Mouse (Mus musculus): ENCODE measurements around the gene Gm609.

Gm609 gene

DNA sequence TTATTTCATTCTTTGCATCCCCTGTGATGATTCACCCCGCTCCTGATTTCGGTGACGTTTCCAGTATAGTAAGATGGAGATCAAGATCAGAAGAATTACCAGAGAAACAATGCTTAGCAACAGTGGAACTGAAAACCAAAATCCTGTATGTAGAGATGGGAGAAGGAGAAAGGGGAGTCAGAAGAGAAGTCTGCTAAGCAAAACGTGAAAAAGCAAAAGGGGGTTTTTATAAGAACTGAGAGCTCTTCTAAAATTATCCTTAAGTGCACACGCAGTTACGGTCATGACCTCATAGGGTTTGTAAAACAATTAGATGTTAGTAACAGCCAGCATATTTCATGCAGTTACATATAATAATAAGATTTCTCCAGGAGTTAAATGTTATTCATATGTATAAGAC lies 100.5 kb downstream of the Gm609 start:
- DNase-seq (ENCODE audit: low spot score in 2 of 2): no peak

DNA sequence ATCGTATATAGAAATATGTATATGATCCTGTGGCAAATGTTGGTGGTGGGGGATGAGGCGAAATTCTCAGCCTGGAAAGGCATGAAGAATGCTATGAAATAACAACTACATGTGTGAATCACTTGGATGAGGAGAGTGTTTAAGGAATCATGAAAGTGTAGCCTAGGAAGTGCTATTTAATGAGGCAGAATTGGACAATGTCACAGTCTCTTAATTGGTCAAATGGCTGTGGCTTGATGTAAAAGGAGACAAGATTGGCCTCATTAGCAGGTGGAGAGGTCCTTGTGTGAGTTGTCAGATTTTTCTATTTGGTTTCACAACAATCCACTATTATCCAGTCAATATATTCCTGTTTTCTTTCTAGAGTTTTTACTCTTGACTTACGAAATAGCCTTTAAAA lies 101.1 kb downstream of the Gm609 start:
- DNase-seq (ENCODE audit: low spot score in 2 of 2): no peak

DNA sequence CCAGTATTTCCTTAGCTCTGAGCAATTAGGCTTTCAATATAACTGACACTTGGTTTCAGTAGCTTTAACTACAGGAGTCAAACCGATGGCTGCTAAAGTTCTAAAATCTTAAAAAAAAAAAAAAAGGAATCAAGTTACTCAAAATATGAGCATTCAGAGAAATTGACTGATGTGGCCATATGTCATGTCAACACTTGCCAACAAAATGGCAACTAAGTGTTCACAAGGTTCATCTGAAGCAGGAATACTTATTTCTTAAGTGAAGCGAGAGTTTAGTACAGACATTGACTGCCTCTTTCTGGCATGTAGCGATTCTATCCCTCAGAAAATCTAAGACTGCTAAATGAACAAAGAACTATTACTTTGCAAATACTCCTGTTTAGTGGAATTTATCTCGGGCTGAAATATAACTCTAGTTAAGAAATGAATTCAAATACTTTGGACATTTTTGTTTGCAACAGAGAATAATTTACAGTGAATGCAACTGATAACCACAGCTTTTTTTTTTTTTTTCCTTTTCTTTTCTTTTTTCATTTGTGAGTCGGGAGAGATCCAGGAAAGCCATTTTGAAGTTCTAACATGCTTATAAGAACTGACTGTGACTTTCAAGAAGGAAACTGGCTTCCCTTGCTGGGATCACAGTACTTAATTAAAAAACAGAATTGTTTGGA lies 102.3 kb downstream of the Gm609 start:
- DNase-seq (ENCODE audit: low spot score in 2 of 2): no peak

DNA sequence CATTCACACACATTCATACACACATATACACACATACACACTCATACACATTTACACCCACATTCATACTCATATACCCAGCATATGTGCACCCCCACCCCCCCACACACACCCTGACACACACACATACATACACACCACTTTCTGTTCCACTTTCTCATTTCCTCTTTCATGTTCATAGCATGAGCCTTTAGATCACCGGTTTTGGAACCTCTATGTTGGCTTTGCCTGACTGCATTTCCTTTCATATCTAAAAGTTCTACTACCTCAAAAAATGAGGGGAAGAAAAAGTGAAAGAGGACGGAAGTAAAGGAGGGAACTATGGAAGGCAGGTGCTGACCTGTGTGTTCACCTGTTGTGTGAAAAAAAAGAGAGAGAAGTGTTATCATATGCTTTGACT lies 102.9 kb downstream of the Gm609 start:
- DNase-seq (ENCODE audit: low spot score in 2 of 2): no peak

DNA sequence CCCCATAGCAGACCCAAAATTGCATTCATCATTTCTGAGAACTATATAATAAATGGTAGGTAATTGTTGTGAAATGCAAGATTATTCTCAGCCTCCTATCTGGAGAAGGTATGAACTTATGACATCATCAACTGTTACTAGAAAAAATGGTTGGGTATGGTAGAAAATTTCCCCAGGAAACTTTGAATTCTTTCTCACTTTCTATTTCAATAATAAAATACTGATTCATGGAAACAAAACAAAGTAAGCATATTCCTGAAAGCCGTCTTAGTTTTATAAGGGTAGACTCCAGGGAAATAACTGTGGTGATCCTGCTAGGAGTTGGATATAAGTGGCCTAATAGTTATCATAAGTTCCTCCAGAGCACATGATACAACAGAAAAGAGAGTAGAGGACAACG lies 103.7 kb downstream of the Gm609 start:
- DNase-seq (ENCODE audit: low spot score in 2 of 2): no peak

DNA sequence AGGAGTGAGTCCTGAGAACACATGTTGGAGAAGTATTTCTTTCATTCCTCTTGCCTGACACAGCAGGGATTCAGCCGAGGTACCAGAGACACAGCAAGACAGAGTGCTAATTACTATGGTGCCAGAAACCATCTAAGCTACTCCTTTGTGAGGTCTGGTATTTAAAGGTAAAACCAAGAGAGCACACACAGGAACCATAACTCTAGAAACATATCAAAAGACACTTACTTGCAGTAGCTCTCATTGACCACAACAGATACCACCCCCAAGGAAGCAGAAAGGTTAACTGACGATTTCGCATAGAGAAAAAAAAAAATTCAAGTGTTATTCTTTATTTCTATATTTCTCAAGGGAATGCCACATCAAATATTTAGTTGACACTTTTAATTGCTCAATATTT lies 111.0 kb downstream of the Gm609 start:
- no peak for DNase-seq (ENCODE audit: low spot score in 2 of 2)

DNA sequence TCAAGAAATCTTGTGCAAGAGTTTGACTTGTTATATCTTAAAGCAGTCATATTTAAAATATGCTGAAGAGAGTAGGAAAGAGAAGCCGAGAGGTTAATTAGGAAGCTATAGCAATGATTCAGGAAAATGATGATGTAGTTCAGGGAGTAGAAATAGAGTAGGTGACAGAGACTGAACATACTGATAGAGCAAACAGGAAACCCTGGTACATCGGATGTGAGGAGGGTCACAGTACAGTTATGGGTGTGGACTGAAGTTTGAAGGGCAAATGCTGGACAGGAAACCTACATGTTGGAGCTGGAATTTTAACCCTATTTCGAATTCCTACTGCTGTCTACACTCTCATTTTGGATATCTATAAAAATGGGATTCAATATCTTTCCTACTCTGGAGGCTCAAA lies 113.8 kb downstream of the Gm609 start:
- no peak for DNase-seq (ENCODE audit: low spot score in 2 of 2)

DNA sequence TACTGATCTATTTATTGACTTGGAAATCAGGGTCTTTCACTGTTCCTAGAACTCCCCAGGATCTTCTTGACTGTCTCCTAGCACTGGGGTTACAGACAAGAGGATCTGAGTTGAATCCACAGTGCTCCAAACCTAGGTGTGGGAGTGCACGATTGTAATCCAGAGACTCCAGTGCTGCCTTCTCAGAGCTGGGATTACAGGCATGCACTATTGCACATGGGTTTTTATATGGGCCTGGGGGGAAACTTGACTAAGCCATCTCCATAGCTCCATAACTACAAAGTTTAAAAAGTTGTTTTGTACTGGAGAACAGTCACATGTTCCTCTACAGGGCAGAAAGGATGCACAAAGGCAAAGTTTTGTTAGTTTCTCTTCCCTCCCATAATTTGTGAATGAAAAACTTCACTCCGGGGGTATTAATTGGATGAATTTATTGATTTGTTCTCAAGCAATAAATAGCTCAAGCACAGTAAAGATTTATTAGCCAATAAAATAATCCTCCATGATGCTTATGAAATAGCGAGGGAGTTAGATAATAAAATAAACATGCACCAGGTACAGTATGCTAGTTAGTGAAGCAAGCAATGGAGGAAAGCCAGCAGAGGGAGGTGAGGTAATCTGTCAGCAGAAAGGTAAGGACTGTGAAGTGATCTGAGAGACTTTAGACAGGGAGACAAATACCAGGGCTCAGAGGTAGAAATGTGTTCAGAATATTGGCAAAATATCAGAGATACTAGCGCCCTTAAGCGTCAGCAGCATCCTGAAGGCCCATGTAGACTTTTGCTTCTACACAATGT lies 114.4 kb downstream of the Gm609 start:
- no peak for DNase-seq (ENCODE audit: low spot score in 2 of 2)

DNA sequence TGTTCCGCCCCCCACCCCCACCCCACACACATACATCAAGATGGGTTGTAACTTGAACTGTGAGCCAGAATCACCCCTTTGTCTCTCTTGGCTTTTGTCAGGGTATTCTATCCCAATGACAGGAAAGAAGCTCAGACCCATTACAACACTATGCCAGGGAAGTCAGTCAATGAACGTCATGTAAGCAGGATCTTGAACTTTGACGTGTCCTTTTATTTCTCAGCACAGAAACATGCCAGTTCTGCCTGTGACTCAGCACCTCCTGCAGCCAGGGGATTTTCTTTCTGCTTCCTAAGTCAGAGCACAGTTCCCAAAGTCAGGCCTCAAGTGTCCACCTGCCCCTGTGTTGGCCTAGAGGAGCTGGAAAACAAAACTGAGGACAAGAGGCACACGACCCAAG lies 115.4 kb downstream of the Gm609 start:
- no peak for DNase-seq (ENCODE audit: low spot score in 2 of 2)

DNA sequence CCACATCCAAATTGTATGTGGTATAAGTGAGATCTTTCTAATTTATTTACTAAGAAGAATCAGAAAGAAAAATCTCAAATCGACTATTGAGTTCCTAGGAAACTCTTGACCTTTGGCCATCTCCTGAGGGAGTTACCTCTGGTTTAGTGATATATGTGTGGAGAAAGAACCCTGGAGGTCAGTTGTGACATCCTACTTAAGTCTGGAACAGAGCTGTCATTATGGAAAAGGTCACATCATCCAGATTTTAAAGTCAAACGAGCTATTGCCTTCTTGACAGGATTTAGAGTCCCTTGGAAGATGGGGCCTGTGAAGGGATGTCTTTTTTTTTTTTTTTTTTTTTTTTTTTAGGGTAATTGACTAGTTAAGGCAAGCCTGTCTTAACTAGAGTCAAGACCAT lies 116.0 kb downstream of the Gm609 start:
- no peak for DNase-seq (ENCODE audit: low spot score in 2 of 2)

DNA sequence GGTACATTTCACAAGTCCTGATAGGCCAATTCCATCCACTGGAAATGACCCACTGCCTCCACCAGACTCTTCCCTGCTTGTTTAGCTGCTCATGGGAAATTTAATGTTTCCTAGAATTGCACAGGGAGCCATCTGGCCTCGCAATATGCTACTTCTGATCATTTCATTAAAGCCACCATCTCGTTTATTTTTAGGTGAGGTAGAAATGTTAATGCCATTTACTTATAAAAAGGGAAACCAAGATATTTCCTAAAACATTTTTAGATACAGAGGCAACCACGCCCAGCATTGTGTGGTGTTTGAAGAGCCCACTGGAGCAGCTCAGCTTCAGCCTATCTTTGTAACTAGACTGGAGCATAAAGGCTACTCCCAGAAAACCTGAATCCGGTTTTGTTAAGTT lies 116.5 kb downstream of the Gm609 start:
- DNase-seq (ENCODE audit: low spot score in 2 of 2): no peak

DNA sequence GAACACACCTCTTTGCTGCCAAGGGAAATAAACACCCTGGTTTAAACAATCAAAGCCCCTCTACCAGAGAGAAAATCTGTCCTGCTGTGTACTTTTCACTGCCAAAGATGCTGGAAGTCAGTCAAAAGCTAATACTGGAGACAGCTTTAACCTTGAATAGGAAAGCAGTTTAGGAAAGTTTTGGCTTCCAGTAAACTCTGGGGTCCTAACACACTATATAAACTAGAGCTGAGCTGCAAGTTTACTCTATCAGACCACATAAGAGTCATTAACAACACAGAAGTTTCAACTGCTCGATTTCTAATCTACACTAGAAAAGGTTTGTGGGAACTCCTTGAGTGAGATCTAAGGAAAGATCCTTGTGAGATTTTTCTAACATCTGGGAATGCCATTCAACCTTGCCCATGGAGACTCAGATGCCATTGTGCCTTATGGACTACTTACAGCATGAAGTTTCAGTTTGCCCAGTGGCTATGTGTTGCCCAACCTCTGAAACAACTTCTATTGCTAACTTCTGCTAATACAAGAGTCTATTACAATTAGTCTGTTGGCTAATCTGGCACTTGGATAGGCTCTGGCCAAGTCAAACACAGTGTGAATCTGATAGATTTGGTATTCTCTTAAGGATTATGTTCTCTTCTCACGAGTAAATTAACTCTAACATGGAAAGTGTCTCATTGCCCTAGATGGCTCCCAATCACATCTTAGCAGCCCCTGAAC lies 117.1 kb downstream of the Gm609 start:
- no peak for DNase-seq (ENCODE audit: low spot score in 2 of 2)

DNA sequence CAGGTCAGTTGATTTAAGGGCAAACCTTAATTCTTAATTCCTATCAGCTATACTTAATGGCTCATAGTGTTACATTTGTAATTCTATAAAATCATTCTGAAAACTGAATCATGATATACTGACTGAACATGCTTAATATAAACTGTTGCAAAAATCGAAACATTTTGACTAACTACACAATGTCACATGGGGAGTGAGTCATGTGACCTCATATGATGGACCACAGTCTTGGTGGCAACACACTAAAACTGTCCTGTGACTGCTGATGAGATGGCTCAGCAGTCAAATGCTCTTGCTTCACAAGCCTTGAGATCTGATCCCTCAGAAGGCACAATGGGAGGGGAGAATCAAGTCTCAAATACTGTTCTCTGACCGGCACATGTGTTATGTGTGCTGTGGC lies 118.7 kb downstream of the Gm609 start:
- DNase-seq (ENCODE audit: low spot score in 2 of 2): no peak

DNA sequence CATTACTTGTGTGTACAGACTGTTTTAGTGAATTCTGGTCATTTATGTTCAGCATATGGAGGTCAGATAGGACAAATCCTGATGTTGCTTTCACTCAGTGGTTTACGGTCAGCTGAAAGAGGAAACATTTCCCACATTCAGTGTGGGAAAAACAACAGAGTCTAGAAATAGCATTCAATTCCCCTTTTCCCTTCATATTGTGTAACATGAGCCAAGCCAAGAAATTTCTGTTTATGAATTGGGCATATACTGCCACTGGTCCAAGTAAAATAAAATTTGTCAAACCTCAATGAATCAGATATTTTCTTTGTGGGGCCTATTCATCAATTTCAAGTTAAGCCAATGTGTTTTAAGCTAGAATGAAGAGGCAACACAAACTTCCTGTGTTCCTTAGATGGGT lies 121.7 kb downstream of the Gm609 start:
- DNase-seq (ENCODE audit: low spot score in 2 of 2): no peak

DNA sequence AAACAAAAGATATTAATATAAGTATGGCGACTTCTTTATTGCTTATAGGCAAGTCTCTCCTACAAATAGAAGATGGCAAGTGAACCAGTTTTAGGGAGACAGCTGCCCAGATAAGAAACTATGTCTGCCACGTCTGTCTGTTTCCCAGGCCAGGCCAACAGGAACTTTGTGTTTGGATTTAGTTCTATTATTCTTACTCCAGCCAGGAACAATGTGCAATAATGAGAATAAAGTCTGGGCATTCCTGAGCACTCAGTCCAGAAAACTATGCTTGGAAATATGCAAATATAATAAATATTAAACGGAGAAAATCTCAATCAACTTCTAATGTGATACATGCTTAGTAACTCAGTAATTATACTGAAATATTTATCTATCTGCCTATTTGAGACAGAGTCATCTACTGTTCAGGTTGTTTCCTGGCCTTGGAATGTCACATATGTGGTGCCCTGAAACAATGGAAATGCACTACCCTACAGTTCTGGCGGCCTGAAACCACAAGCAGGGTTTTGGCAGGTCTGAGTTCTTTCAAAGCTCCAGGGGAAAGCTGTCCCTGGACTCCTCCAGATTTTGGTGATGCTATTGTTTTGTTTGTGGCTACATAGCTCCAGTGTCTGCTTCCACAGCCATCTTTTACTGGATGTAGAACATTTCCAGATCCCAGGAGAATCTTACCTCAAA lies 123.3 kb downstream of the Gm609 start:
- no peak for DNase-seq (ENCODE audit: low spot score in 2 of 2)

DNA sequence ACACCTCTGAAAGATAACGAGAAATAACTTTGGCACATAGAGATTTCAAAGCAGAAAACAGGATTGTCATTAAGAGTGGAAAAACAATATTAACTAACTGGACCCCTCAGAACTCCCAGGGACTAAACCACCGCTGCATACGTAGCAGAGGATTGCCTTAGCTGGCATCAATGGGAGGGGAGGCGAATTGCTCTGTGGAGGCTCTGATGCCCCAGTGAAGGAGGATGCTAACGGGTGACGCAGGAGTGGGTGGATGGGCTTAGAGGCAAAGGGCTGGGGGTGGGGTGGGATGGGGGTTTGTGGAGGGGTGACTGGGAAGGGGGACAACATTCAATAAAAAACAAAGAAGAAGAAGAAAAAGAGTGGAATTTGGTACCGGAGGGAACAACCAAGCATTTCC lies 126.7 kb downstream of the Gm609 start:
- DNase-seq (ENCODE audit: low spot score in 2 of 2): no peak

DNA sequence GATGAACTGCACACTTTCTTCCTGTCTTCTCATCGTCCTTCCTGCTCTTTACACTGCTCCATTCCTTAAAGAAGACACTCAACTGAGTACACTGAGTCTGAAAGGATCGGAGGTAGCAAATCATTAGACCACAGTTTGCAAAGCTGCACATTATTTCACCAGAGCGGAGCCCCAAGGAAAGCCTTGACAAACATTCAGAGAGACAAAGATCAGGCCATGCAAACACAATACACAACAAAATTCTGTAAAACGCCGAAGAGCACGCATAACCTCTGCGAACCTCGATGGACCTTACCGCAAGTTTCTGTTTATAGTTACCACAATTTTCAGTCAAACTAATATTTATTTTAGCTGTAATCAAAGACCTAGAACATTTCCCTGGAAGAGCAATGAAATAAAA lies 127.4 kb downstream of the Gm609 start:
- no peak for DNase-seq (ENCODE audit: low spot score in 2 of 2)

DNA sequence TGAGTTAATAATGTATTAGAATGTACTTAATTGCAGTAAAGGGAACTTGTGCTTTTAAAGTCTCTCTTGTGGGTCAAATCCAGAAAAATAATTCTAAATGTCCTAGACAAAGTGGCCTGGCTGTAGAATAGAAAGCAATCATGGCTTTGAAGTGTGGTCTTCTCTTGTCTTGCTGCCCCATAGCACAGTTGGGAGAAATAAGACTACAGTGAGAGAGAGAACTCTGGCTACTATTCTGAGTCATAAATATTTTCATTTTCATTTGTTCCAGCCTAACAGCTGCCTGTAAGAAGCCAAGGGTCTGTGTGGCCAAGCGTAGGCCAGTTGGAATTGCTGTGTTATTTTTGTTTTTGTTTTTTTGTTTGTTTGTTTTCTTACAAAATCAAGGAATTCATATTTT lies 128.1 kb downstream of the Gm609 start:
- DNase-seq (ENCODE audit: low spot score in 2 of 2): no peak

DNA sequence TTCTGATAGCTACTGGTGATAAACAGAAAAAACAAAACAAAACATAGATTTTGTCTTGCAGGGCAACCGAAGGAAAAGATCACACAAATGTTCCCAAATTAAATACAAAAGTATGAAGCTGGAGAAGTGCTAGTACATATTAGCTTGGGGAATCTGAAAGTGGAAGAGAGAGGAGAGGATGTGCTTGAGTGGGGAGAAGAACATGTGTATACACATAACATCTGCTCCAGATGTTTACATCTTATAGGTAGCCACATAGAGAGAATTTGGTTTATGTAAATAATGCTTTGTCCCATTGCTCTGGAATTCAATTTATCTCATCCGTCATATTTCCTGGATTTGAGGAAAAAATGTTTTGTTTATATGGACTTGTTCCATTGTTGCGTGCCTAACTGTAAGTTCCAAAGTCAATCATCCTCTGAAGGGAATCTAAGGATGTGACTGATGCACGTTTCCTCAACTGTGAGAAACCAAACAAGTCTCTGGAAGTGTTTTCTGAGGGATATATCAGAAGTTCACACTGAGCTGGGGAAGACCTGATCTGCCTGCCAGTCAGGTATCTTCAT lies 129.2 kb downstream of the Gm609 start:
- DNase-seq (ENCODE audit: low spot score in 2 of 2): no peak

Data from frontal cortex, postnatal 25 days (tissue).